Mouse (Mus musculus) embryonic fibroblast, embryonic 13.5 days (primary cell): ENCODE data around the gene Cacul1. TPM values are rescaled to one million over a fixed set of nuclear protein-coding genes. Genes with fewer than 3 reads are reported as not detected.
"Not testable (repeated sequence)": the region's sequence is repeated elsewhere in the genome, so short reads cannot be mapped to it uniquely, and the experiment has no call there.

ENCODE experiments used
- H3K27ac ChIP-seq: 2 replicates; pipeline ENCODE4 v1.5.1; 2012; ENCODE audit warnings: low read length, control low read depth, inconsistent platforms; ENCODE audit not compliant: insufficient read depth
- H3K4me1 ChIP-seq: 2 replicates; pipeline ENCODE4 v1.6.1; 2011; ENCODE audit warnings: low read length; ENCODE audit not compliant: control insufficient read depth, insufficient read depth
- H3K4me3 ChIP-seq: 2 replicates; pipeline ENCODE4 v1.5.1; 2011; ENCODE audit warnings: mild to moderate bottlenecking, control low read depth, low read length; ENCODE audit not compliant: insufficient read depth
- CTCF ChIP-seq: IDR thresholded peaks from 2 replicates; pipeline ENCODE4 v1.5.1; 2011; ENCODE audit warnings: mild to moderate bottlenecking, control low read depth, low read length, moderate library complexity, borderline replicate concordance; ENCODE audit not compliant: insufficient read depth
- POLR2A ChIP-seq: IDR thresholded peaks from 2 replicates; pipeline ENCODE4 v1.6.1; 2011; ENCODE audit warnings: low read depth, mild to moderate bottlenecking, control low read depth, low read length, moderate library complexity
- polyA plus RNA-seq: library from polyadenylated mRNA; stranded (reverse); fragments of >200 nt; gene quantifications from 2 replicates; pipeline ENCODE4 v1.2.4, GENCODE M21; 2011; ENCODE audit warnings: low read depth; ENCODE audit not compliant: missing spikeins, insufficient read length

Cacul1 gene
- 48.8 and 52.6 TPM in 2 replicates for polyA plus RNA-seq

GRCm38 (mm10) chr19:60580582-60581339 is at the start of gene Cacul1:
TSS of gene Cacul1 (minus strand) at chr19:60581025.
- H3K27ac ChIP-seq: peak within 1 kb of the TSS; percentile 99
- H3K4me1 ChIP-seq: peaks cover 4% of the 10 kb centered on the region
- H3K4me3 ChIP-seq: peak within 1 kb of the TSS; percentile 86
- no peak for TF ChIP-seq CTCF
- peak; percentile 82 for TF ChIP-seq POLR2A

GRCm38 (mm10) chr19:60619420-60619819 is 38.6 kb upstream of the Cacul1 start:
- Histone ChIP-seq H3K4me1 (no peaks in the 10 kb centered on the region), H3K27ac (no peak overlapping the region), H3K4me3 (no peak overlapping the region)
- TF ChIP-seq POLR2A (no peak), CTCF (no peak)

- no peak overlapping the region for H3K4me3 ChIP-seq
- H3K4me1 ChIP-seq: no peaks in the 10 kb centered on the region
- TF ChIP-seq POLR2A (no peak), CTCF (no peak)
- H3K27ac ChIP-seq: no peak overlapping the region
Observed at GRCm38 (mm10) chr19:60617007-60617406, 36.2 kb upstream of the Cacul1 start.

GRCm38 (mm10) chr19:60615470-60616200 is 34.8 kb upstream of the Cacul1 start:
- H3K4me3 ChIP-seq: no peak overlapping the region
- TF ChIP-seq POLR2A: no peak
- no peak for TF ChIP-seq CTCF
- H3K27ac ChIP-seq: no peak overlapping the region
- no peaks in the 10 kb centered on the region for H3K4me1 ChIP-seq

GRCm38 (mm10) chr19:60611525-60612215 is 30.8 kb upstream of the Cacul1 start:
- H3K27ac ChIP-seq: no peak overlapping the region
- TF ChIP-seq CTCF (0 out of 2 replicates have a peak, but pooled peaks have one; percentile 5), POLR2A (no peak)
- no peak overlapping the region for H3K4me3 ChIP-seq
- H3K4me1 ChIP-seq: no peaks in the 10 kb centered on the region

GRCm38 (mm10) chr19:60608766-60609165 is 27.9 kb upstream of the Cacul1 start:
- H3K27ac ChIP-seq: no peak overlapping the region
- H3K4me1 ChIP-seq: no peaks in the 10 kb centered on the region
- TF ChIP-seq CTCF (peak; percentile 84), POLR2A (no peak)
- no peak overlapping the region for H3K4me3 ChIP-seq

GRCm38 (mm10) chr19:60603586-60603985 is 22.8 kb upstream of the Cacul1 start:
- H3K27ac ChIP-seq: no peak overlapping the region
- no peaks in the 10 kb centered on the region for H3K4me1 ChIP-seq
- TF ChIP-seq CTCF (no peak), POLR2A (no peak)
- no peak overlapping the region for H3K4me3 ChIP-seq

GRCm38 (mm10) chr19:60602066-60602465 is 21.2 kb upstream of the Cacul1 start:
- not testable (repeated sequence) for H3K4me3 ChIP-seq, H3K4me1 ChIP-seq, H3K27ac ChIP-seq

- TF ChIP-seq POLR2A (no peak), CTCF (no peak)
Observed at GRCm38 (mm10) chr19:60598025-60598697, 17.3 kb upstream of the Cacul1 start.

GRCm38 (mm10) chr19:60589646-60590045 is 8.8 kb upstream of the Cacul1 start:
- Histone ChIP-seq H3K27ac (no peak overlapping the region), H3K4me1 (no peaks in the 10 kb centered on the region), H3K4me3 (no peak overlapping the region)
- TF ChIP-seq CTCF: no peak
- no peak for TF ChIP-seq POLR2A

More at GRCm38 (mm10) chr19:60598025-60598697, 17.3 kb upstream of the Cacul1 start:
- Histone ChIP-seq H3K27ac (no peak overlapping the region), H3K4me3 (no peak overlapping the region), H3K4me1 (no peaks in the 10 kb centered on the region)
